Mouse (Mus musculus): ENCODE measurements around the gene Zfp536.

GRCm38 (mm10) chr7:37496491-37496890 lies 276.9 kb downstream of the Zfp536 start:
- no peak for TF ChIP-seq POLR2A (IDR thresholded peaks at IDR 0.05; ENCODE audit: insufficient read depth, low read length)
- TF ChIP-seq EP300 (IDR thresholded peaks at IDR 0.05; ENCODE audit: insufficient read depth, low read depth, low read length) = no peak
